Comparison of ENCODE assay signal across 8 mouse cellular contexts in genomic region chr15:98510438-98511385, GRCm38 (mm10). TPM values are rescaled to one million over a fixed set of nuclear protein-coding genes. Genes with fewer than 3 reads are reported as not detected.
DNase-seq lines count a peak whose midpoint lies in the region; ATAC-seq and TF ChIP-seq lines count a peak whose summit lies in the region.

No protein-coding gene starts in this region.

- TF ChIP-seq CTCF in layer of hippocampus, adult 2 months (conservative IDR thresholded peaks at IDR 0.05): peak; percentile 73
- TF ChIP-seq CTCF in olfactory bulb, adult 2 months (IDR thresholded peaks at IDR 0.05; ENCODE audit: insufficient read depth, low read depth, low read length): peak; percentile 68; the same call in 1 of the 2 replicates

- peaks cover 10% of the 10 kb centered on the region for H3K4me1 ChIP-seq in brown adipose tissue, adult 24 weeks (ENCODE audit: control insufficient read depth, insufficient read depth, insufficient read length, low read length)
- peaks cover 16% of the 10 kb centered on the region for H3K4me1 ChIP-seq in forebrain, embryonic 10.5 days
- H3K4me1 ChIP-seq in heart, embryonic 16.5 days (ENCODE audit: control insufficient read depth, insufficient read depth, low read length): peaks cover 18% of the 10 kb centered on the region
- H3K4me1 ChIP-seq in lung, embryonic 16.5 days (replicated peaks; ENCODE audit: control insufficient read depth, insufficient read depth, low read length): peaks cover 4% of the 10 kb centered on the region
- peaks cover 3% of the 10 kb centered on the region; the same call in 1 of the 2 replicates for H3K4me1 ChIP-seq in olfactory bulb, adult 2 months (ENCODE audit: control insufficient read depth, insufficient read depth, low read length)

- DNase-seq in ES-CJ7 (ENCODE audit: low read depth, low spot score): peak; percentile 87
- peak; percentile 81 for DNase-seq in forebrain, embryonic 10.5 days (ENCODE audit: extremely low spot score, low spot score)
- peak; percentile 53 to 80 for DNase-seq in layer of hippocampus, adult 2 months (ENCODE audit: low spot score in 2 of 2)
- peak; percentile 75 to 90 for DNase-seq in thymus, postnatal 10 days (ENCODE audit: low spot score in 2 of 2)

- peak overlapping the region; percentile 38 for H3K4me3 ChIP-seq in brown adipose tissue, adult 24 weeks (ENCODE audit: insufficient read depth, low read depth, low read length)
- H3K4me3 ChIP-seq in forebrain, embryonic 10.5 days: peak overlapping the region; percentile 39
- peak overlapping the region; percentile 43 for H3K4me3 ChIP-seq in heart, embryonic 16.5 days (ENCODE audit: low read length)
- peak overlapping the region; percentile 48 for H3K4me3 ChIP-seq in layer of hippocampus, adult 2 months
- H3K4me3 ChIP-seq in lung, embryonic 16.5 days (ENCODE audit: low read length): peak overlapping the region; percentile 24; the same call in 1 of the 2 replicates
- peak overlapping the region; percentile 23 for H3K4me3 ChIP-seq in olfactory bulb, adult 2 months (ENCODE audit: insufficient read depth, low read depth, low read length)

- peak overlapping the region; percentile 69 for H3K4me2 ChIP-seq in heart, embryonic 16.5 days (ENCODE audit: low read depth, low read length)
- H3K4me2 ChIP-seq in lung, embryonic 16.5 days (ENCODE audit: low read depth, low read length): peak overlapping the region; percentile 56

- H3K27me3 ChIP-seq in forebrain, embryonic 10.5 days (ENCODE audit: poor library complexity, severe bottlenecking): no peaks in the 10 kb centered on the region
- no peaks in the 10 kb centered on the region for H3K27me3 ChIP-seq in heart, embryonic 16.5 days (ENCODE audit: control insufficient read depth, insufficient read depth, low read length)
- no peaks in the 10 kb centered on the region for H3K27me3 ChIP-seq in lung, embryonic 16.5 days (ENCODE audit: control insufficient read depth, insufficient read depth, low read depth, low read length)

- H3K9ac ChIP-seq in heart, embryonic 16.5 days (ENCODE audit: low read length): no peak overlapping the region; the same call in 1 of the 2 replicates
- peak overlapping the region; percentile 54; the same call in 1 of the 2 replicates for H3K9ac ChIP-seq in lung, embryonic 16.5 days (ENCODE audit: low read length)

- no peaks in the 10 kb centered on the region for H3K9me3 ChIP-seq in forebrain, embryonic 10.5 days
- no peaks in the 10 kb centered on the region; the same call in 1 of the 2 replicates for H3K9me3 ChIP-seq in heart, embryonic 16.5 days (replicated peaks; ENCODE audit: control insufficient read depth, low read length)
- H3K9me3 ChIP-seq in lung, embryonic 16.5 days (ENCODE audit: control insufficient read depth, low read length): no peaks in the 10 kb centered on the region

- WGBS in forebrain, embryonic 10.5 days: 34% methylated on average over 25 of the region's 25 CpGs
- 23% methylated on average over 25 of the region's 25 CpGs for WGBS in heart, embryonic 16.5 days
- WGBS in lung, embryonic 16.5 days: 27% methylated on average over 25 of the region's 25 CpGs
- 31% methylated on average over 25 of the region's 25 CpGs for whole genome bisulfite sequencing in olfactory bulb, adult 2 months

- no peak for TF ChIP-seq POLR2A in olfactory bulb, adult 2 months (IDR thresholded peaks at IDR 0.05; ENCODE audit: insufficient read depth, low read depth, low read length)

- peak overlapping the region; percentile 33 for H3K27ac ChIP-seq in brown adipose tissue, adult 24 weeks (replicated peaks; ENCODE audit: low read depth, low read length)
- no peak overlapping the region for H3K27ac ChIP-seq in forebrain, embryonic 10.5 days
- H3K27ac ChIP-seq in heart, embryonic 16.5 days (ENCODE audit: low read length): peak overlapping the region; percentile 53
- peak overlapping the region; percentile 49; the same call in 1 of the 2 replicates for H3K27ac ChIP-seq in layer of hippocampus, adult 2 months
- no peak overlapping the region for H3K27ac ChIP-seq in lung, embryonic 16.5 days (ENCODE audit: low read length)
- no peak overlapping the region for H3K27ac ChIP-seq in olfactory bulb, adult 2 months (ENCODE audit: insufficient read depth, low read depth, low read length)

- ATAC-seq in heart, embryonic 16.5 days (replicated peaks; ENCODE audit: extremely low read depth, insufficient read depth, low FRiP score): 0 out of 2 replicates have a peak, but pooled peaks have one; percentile 5
- ATAC-seq in lung, embryonic 16.5 days (ENCODE audit: low read depth): peak; percentile 31; the same call in 1 of the 2 replicates

- no peaks in the 10 kb centered on the region for H3K36me3 ChIP-seq in forebrain, embryonic 10.5 days (replicated peaks)
- no peaks in the 10 kb centered on the region for H3K36me3 ChIP-seq in heart, embryonic 16.5 days (ENCODE audit: control insufficient read depth, insufficient read depth)
- no peaks in the 10 kb centered on the region for H3K36me3 ChIP-seq in lung, embryonic 16.5 days (ENCODE audit: control insufficient read depth, insufficient read depth, low read length)

RNA-seq across cellular contexts. Expression of gene Olfr279, which starts 18.5 kb away (rescaled TPM):
- not detected in 2 replicates for polyA plus RNA-seq in brown adipose tissue, adult 24 weeks (2012; ENCODE audit: insufficient read depth, insufficient read length, missing spikeins)
- polyA plus RNA-seq in forebrain, embryonic 10.5 days (2016; fragmentation: Nextera tagmentation; extraction: Ambion mirVana): not detected in 2 replicates
- not detected in 2 replicates for polyA plus RNA-seq in heart, embryonic 16.5 days (2015; fragmentation: Nextera tagmentation; extraction: Ambion mirVana)
- not detected for total RNA-seq in layer of hippocampus, adult 2 months (2021)
- polyA plus RNA-seq in lung, embryonic 16.5 days (2015; fragmentation: Nextera tagmentation; extraction: Ambion mirVana): not detected in 2 replicates
- polyA plus RNA-seq in olfactory bulb, adult 2 months (2012; ENCODE audit: insufficient read depth, insufficient read length, low replicate concordance, missing spikeins): 143 TPM in 1 of 2 replicates, not detected in the other

RNA-seq across cellular contexts. Expression of gene Kansl2, which starts 23.4 kb away (rescaled TPM):
- 33.1 and 38.0 TPM in 2 replicates for polyA plus RNA-seq in brown adipose tissue, adult 24 weeks (2012; ENCODE audit: insufficient read depth, insufficient read length, missing spikeins)
- polyA plus RNA-seq in forebrain, embryonic 10.5 days (2016; fragmentation: Nextera tagmentation; extraction: Ambion mirVana): 144 and 145 TPM in 2 replicates
- polyA plus RNA-seq in heart, embryonic 16.5 days (2015; fragmentation: Nextera tagmentation; extraction: Ambion mirVana): 77.7 and 79.2 TPM in 2 replicates
- total RNA-seq in layer of hippocampus, adult 2 months (2021): 10 to 100 TPM; 62.2 to 62.5 TPM
- 86.3 and 89.9 TPM in 2 replicates for polyA plus RNA-seq in lung, embryonic 16.5 days (2015; fragmentation: Nextera tagmentation; extraction: Ambion mirVana)
- polyA plus RNA-seq in olfactory bulb, adult 2 months (2012; ENCODE audit: insufficient read depth, insufficient read length, low replicate concordance, missing spikeins): not detected in 2 replicates

RNA-seq across cellular contexts. Expression of gene Lalba, which starts 28.2 kb away (rescaled TPM):
- not detected in 2 replicates for polyA plus RNA-seq in brown adipose tissue, adult 24 weeks (2012; ENCODE audit: insufficient read depth, insufficient read length, missing spikeins)
- polyA plus RNA-seq in forebrain, embryonic 10.5 days (2016; fragmentation: Nextera tagmentation; extraction: Ambion mirVana): 0.49 TPM in 1 of 2 replicates, not detected in the other
- not detected in 2 replicates for polyA plus RNA-seq in heart, embryonic 16.5 days (2015; fragmentation: Nextera tagmentation; extraction: Ambion mirVana)
- not detected for total RNA-seq in layer of hippocampus, adult 2 months (2021)
- polyA plus RNA-seq in lung, embryonic 16.5 days (2015; fragmentation: Nextera tagmentation; extraction: Ambion mirVana): 0.39 and 0.82 TPM in 2 replicates
- not detected in 2 replicates for polyA plus RNA-seq in olfactory bulb, adult 2 months (2012; ENCODE audit: insufficient read depth, insufficient read length, low replicate concordance, missing spikeins)

RNA-seq across cellular contexts. Expression of gene OR5BS1P, which starts 41.0 kb away (rescaled TPM):
- not detected in 2 replicates for polyA plus RNA-seq in brown adipose tissue, adult 24 weeks (2012; ENCODE audit: insufficient read depth, insufficient read length, missing spikeins)
- polyA plus RNA-seq in forebrain, embryonic 10.5 days (2016; fragmentation: Nextera tagmentation; extraction: Ambion mirVana): not detected in 2 replicates
- polyA plus RNA-seq in heart, embryonic 16.5 days (2015; fragmentation: Nextera tagmentation; extraction: Ambion mirVana): not detected in 2 replicates
- not detected for total RNA-seq in layer of hippocampus, adult 2 months (2021)
- polyA plus RNA-seq in lung, embryonic 16.5 days (2015; fragmentation: Nextera tagmentation; extraction: Ambion mirVana): not detected in 2 replicates
- polyA plus RNA-seq in olfactory bulb, adult 2 months (2012; ENCODE audit: insufficient read depth, insufficient read length, low replicate concordance, missing spikeins): not detected in 2 replicates

RNA-seq across cellular contexts. Expression of gene Olfr281, which starts 58.3 kb away (rescaled TPM):
- polyA plus RNA-seq in brown adipose tissue, adult 24 weeks (2012; ENCODE audit: insufficient read depth, insufficient read length, missing spikeins): not detected in 2 replicates
- not detected in 2 replicates for polyA plus RNA-seq in forebrain, embryonic 10.5 days (2016; fragmentation: Nextera tagmentation; extraction: Ambion mirVana)
- not detected in 2 replicates for polyA plus RNA-seq in heart, embryonic 16.5 days (2015; fragmentation: Nextera tagmentation; extraction: Ambion mirVana)
- not detected for total RNA-seq in layer of hippocampus, adult 2 months (2021)
- not detected in 2 replicates for polyA plus RNA-seq in lung, embryonic 16.5 days (2015; fragmentation: Nextera tagmentation; extraction: Ambion mirVana)
- not detected in 2 replicates for polyA plus RNA-seq in olfactory bulb, adult 2 months (2012; ENCODE audit: insufficient read depth, insufficient read length, low replicate concordance, missing spikeins)

Comparison
In these comparisons a context has a peak if more than half of its experiments do, and no peak if none do; other contexts are left out.
1. H3K27ac ChIP-seq: peak in brown adipose tissue, adult 24 weeks (single experiment), heart, embryonic 16.5 days (single experiment) and layer of hippocampus, adult 2 months (single experiment); none in forebrain, embryonic 10.5 days (single experiment), lung, embryonic 16.5 days (single experiment) and olfactory bulb, adult 2 months (single experiment).
2. Peak in every context shown above with its lines, with median percentiles within 50 percentile points of each other: DNase-seq and H3K4me3 ChIP-seq.